Mouse (Mus musculus) hindbrain, embryonic 16.5 days (tissue): ENCODE measurements around the gene Rnf38. TPM values are rescaled to one million over a fixed set of nuclear protein-coding genes. Genes with fewer than 3 reads are reported as not detected.

ENCODE experiments used
- ATAC-seq: fragments of 200-750 bp; cut with Nextera tagmentation; 2 replicates; pipeline ENCODE4 v1.8.0; 2017; ENCODE audit warnings: moderate TSS enrichment, moderate library complexity
- H3K27ac ChIP-seq: fragments of 300-500 bp; sonication (generic); 2 replicates; pipeline ENCODE4 v1.5.1; 2014; ENCODE audit warnings: low read depth, mild to moderate bottlenecking, control low read depth, low read length, moderate library complexity
- H3K27me3 ChIP-seq: fragments of 300-500 bp; sonication (generic); replicated peaks from 2 replicates; pipeline ENCODE4 v1.6.1; 2014; ENCODE audit warnings: low read length; ENCODE audit not compliant: control insufficient read depth, insufficient read depth
- H3K36me3 ChIP-seq: fragments of 300-500 bp; sonication (generic); 2 replicates; pipeline ENCODE4 v1.6.1; 2014; ENCODE audit warnings: mild to moderate bottlenecking, low read length, moderate library complexity, mixed read lengths; ENCODE audit not compliant: control insufficient read depth, insufficient read depth
- H3K4me1 ChIP-seq: fragments of 300-500 bp; sonication (generic); 2 replicates; pipeline ENCODE4 v1.6.1; 2014; ENCODE audit warnings: low read depth, low read length; ENCODE audit not compliant: control insufficient read depth, insufficient read depth
- H3K4me2 ChIP-seq: fragments of 300-500 bp; sonication (generic); 2 replicates; pipeline ENCODE4 v1.6.1; 2014; ENCODE audit warnings: mild to moderate bottlenecking, low read length, control low read depth, moderate library complexity
- H3K4me3 ChIP-seq: fragments of 300-500 bp; sonication (generic); 2 replicates; pipeline ENCODE4 v1.5.1; 2014; ENCODE audit warnings: mild to moderate bottlenecking, low read length, control low read depth, moderate library complexity
- H3K9ac ChIP-seq: fragments of 300-500 bp; sonication (generic); 2 replicates; pipeline ENCODE4 v1.6.1; 2014; ENCODE audit warnings: low read depth, mild to moderate bottlenecking, control low read depth, low read length, moderate library complexity
- H3K9me3 ChIP-seq: fragments of 300-500 bp; sonication (generic); 2 replicates; pipeline ENCODE4 v1.6.1; 2014; ENCODE audit warnings: mild to moderate bottlenecking, low read length, moderate library complexity; ENCODE audit not compliant: control insufficient read depth
- WGBS: fragments of 180-500 bp; shearing (Covaris S2); extraction: QIAGEN DNeasy Blood & Tissue Kit; methylation state at CpG from one replicate; pipeline ENCODE4 v1.1.7; 2014; 5-methylcytosine and 5-hydroxymethylcytosine counted together
- polyA plus RNA-seq: library from polyadenylated mRNA; unstranded; fragments of >200 nt; fragmentation: Nextera tagmentation; extraction: Ambion mirVana; gene quantifications from 2 replicates; pipeline ENCODE4 v1.2.1, GENCODE M21; 2015

Rnf38 gene
- polyA plus RNA-seq: 20.9 and 28.3 TPM in 2 replicates

- Histone ChIP-seq H3K9me3 (no peaks in the 10 kb centered on the region), H3K9ac (peak within 1 kb of the TSS; percentile 95), H3K27me3 (no peaks in the 10 kb centered on the region), H3K36me3 (no peaks in the 10 kb centered on the region), H3K4me3 (peak within 1 kb of the TSS; percentile 88), H3K4me2 (peak within 1 kb of the TSS; percentile 89), H3K27ac (peak within 1 kb of the TSS; percentile 92), H3K4me1 (peaks cover 23% of the 10 kb centered on the region)
- 0% methylated on average over 5 of the region's 61 CpGs for WGBS
- ATAC-seq: no peak
Measured at GRCm38 (mm10) chr4:44233713-44234003, at the start of gene Rnf38. Gene Rnf38 (minus strand): TSS chr4:44233789.

GRCm38 (mm10) chr4:44281597-44282265 lies 48.1 kb upstream of the Rnf38 start:
- ATAC-seq: no peak
- Histone ChIP-seq H3K4me1 (no peaks in the 10 kb centered on the region), H3K36me3 (no peaks in the 10 kb centered on the region), H3K4me2 (no peak overlapping the region), H3K9me3 (no peaks in the 10 kb centered on the region), H3K9ac (no peak overlapping the region), H3K27ac (no peak overlapping the region), H3K27me3 (no peaks in the 10 kb centered on the region), H3K4me3 (no peak overlapping the region)
- 71% methylated on average over 7 of the region's 7 CpGs for WGBS

- H3K4me3 ChIP-seq: no peak overlapping the region
- no peak overlapping the region for H3K4me2 ChIP-seq
- WGBS: 75% methylated on average over 5 of the region's 5 CpGs
- no peak overlapping the region for H3K9ac ChIP-seq
- no peaks in the 10 kb centered on the region for H3K4me1 ChIP-seq
- no peaks in the 10 kb centered on the region for H3K27me3 ChIP-seq
- H3K9me3 ChIP-seq: no peaks in the 10 kb centered on the region
- H3K36me3 ChIP-seq: no peaks in the 10 kb centered on the region
- no peak for ATAC-seq
- H3K27ac ChIP-seq: no peak overlapping the region
Measured at GRCm38 (mm10) chr4:44271134-44271533, 37.5 kb upstream of the Rnf38 start.

- no peak for ATAC-seq
- WGBS: 95% methylated on average over 14 of the region's 14 CpGs
- Histone ChIP-seq H3K9ac (no peak overlapping the region), H3K9me3 (no peaks in the 10 kb centered on the region), H3K4me3 (no peak overlapping the region), H3K36me3 (no peaks in the 10 kb centered on the region), H3K27ac (no peak overlapping the region), H3K4me2 (no peak overlapping the region), H3K27me3 (no peaks in the 10 kb centered on the region), H3K4me1 (no peaks in the 10 kb centered on the region)
Measured at GRCm38 (mm10) chr4:44269376-44269817, 35.8 kb upstream of the Rnf38 start.

GRCm38 (mm10) chr4:44267437-44267836 lies 33.8 kb upstream of the Rnf38 start:
- 83% methylated on average over 6 of the region's 6 CpGs for WGBS
- Histone ChIP-seq H3K27ac (no peak overlapping the region), H3K36me3 (no peaks in the 10 kb centered on the region), H3K9ac (no peak overlapping the region), H3K4me3 (no peak overlapping the region), H3K4me1 (no peaks in the 10 kb centered on the region), H3K9me3 (no peaks in the 10 kb centered on the region), H3K4me2 (no peak overlapping the region), H3K27me3 (no peaks in the 10 kb centered on the region)
- no peak for ATAC-seq

- 81% methylated on average over 3 of the region's 3 CpGs for WGBS
- Histone ChIP-seq H3K9me3 (no peaks in the 10 kb centered on the region), H3K4me1 (no peaks in the 10 kb centered on the region), H3K4me3 (no peak overlapping the region), H3K27ac (no peak overlapping the region), H3K4me2 (no peak overlapping the region), H3K36me3 (no peaks in the 10 kb centered on the region), H3K9ac (no peak overlapping the region), H3K27me3 (no peaks in the 10 kb centered on the region)
- no peak for ATAC-seq
Measured at GRCm38 (mm10) chr4:44265500-44265899, 31.9 kb upstream of the Rnf38 start.

- Histone ChIP-seq H3K9ac (no peak overlapping the region), H3K27me3 (no peaks in the 10 kb centered on the region), H3K36me3 (no peaks in the 10 kb centered on the region), H3K4me2 (no peak overlapping the region), H3K9me3 (no peaks in the 10 kb centered on the region), H3K4me3 (no peak overlapping the region), H3K27ac (no peak overlapping the region), H3K4me1 (no peaks in the 10 kb centered on the region)
- ATAC-seq: no peak
- WGBS: 6% methylated on average over 10 of the region's 10 CpGs
Measured at GRCm38 (mm10) chr4:44260244-44260643, 26.7 kb upstream of the Rnf38 start.

GRCm38 (mm10) chr4:44259126-44259525 lies 25.5 kb upstream of the Rnf38 start:
- Histone ChIP-seq H3K9me3 (no peaks in the 10 kb centered on the region), H3K27me3 (no peaks in the 10 kb centered on the region), H3K4me2 (no peak overlapping the region), H3K27ac (no peak overlapping the region), H3K4me3 (no peak overlapping the region), H3K9ac (no peak overlapping the region), H3K4me1 (no peaks in the 10 kb centered on the region), H3K36me3 (no peaks in the 10 kb centered on the region)
- ATAC-seq: no peak
- WGBS: 78% methylated on average over 4 of the region's 4 CpGs

- Histone ChIP-seq H3K27ac (no peak overlapping the region), H3K4me2 (no peak overlapping the region), H3K27me3 (no peaks in the 10 kb centered on the region), H3K9ac (no peak overlapping the region), H3K4me1 (peaks cover 3% of the 10 kb centered on the region), H3K9me3 (no peaks in the 10 kb centered on the region), H3K36me3 (no peaks in the 10 kb centered on the region), H3K4me3 (no peak overlapping the region)
- 77% methylated on average over 5 of the region's 5 CpGs for WGBS
- no peak for ATAC-seq
Measured at GRCm38 (mm10) chr4:44254579-44254978, 21.0 kb upstream of the Rnf38 start.

- Histone ChIP-seq H3K27me3 (no peaks in the 10 kb centered on the region), H3K4me1 (peaks cover 3% of the 10 kb centered on the region), H3K4me2 (peak overlapping the region; percentile 18), H3K27ac (no peak overlapping the region), H3K9me3 (no peaks in the 10 kb centered on the region), H3K4me3 (no peak overlapping the region), H3K36me3 (no peaks in the 10 kb centered on the region), H3K9ac (no peak overlapping the region)
- 12% methylated on average over 6 of the region's 6 CpGs for WGBS
- no peak for ATAC-seq
Measured at GRCm38 (mm10) chr4:44253191-44253590, 19.6 kb upstream of the Rnf38 start.
